Mouse (Mus musculus): Measurements from ENCODE around the gene Ccdc170. TPM values are rescaled to one million over a fixed set of nuclear protein-coding genes. Genes with fewer than 3 reads are reported as not detected.

Gene Ccdc170
- polyA plus RNA-seq, 1 experiment = not detected

GRCm38 (mm10) chr10:4531933-4532332 is 49.6 kb downstream of the Ccdc170 start:
- no peak for DNase-seq (ENCODE audit: low read depth in 1 of 2, low spot score in 2 of 2)
- TF ChIP-seq POLR2A (IDR thresholded peaks at IDR 0.05; ENCODE audit: low read depth, low read length) (no peak), CTCF (IDR thresholded peaks at IDR 0.05; ENCODE audit: extremely low read depth, insufficient read depth, insufficient read length, insufficient replicate concordance) (no peak)
- H3K36me3 ChIP-seq (ENCODE audit: control insufficient read depth, insufficient read depth, low read length) = no peaks in the 10 kb centered on the region
- no peaks in the 10 kb centered on the region for H3K4me1 ChIP-seq (ENCODE audit: control insufficient read depth, insufficient read depth, insufficient read length)
- H3K4me3 ChIP-seq (ENCODE audit: extremely low read depth, insufficient read depth, insufficient read length) = no peak overlapping the region
- no peaks in the 10 kb centered on the region for H3K27me3 ChIP-seq (ENCODE audit: control insufficient read depth, insufficient read depth, low read length)
- 80% methylated on average over 6 of the region's 6 CpGs for WGBS
- H3K27ac ChIP-seq (ENCODE audit: insufficient read depth, low read length) = no peak overlapping the region

- Histone ChIP-seq H3K36me3 (ENCODE audit: control insufficient read depth, insufficient read depth, low read length) (no peaks in the 10 kb centered on the region), H3K4me1 (ENCODE audit: control insufficient read depth, insufficient read depth, insufficient read length) (no peaks in the 10 kb centered on the region), H3K27me3 (ENCODE audit: control insufficient read depth, insufficient read depth, low read length) (no peaks in the 10 kb centered on the region), H3K4me3 (ENCODE audit: extremely low read depth, insufficient read depth, insufficient read length) (no peak overlapping the region), H3K27ac (ENCODE audit: insufficient read depth, low read length) (no peak overlapping the region)
- WGBS = 79% methylated on average over 6 of the region's 6 CpGs
- TF ChIP-seq POLR2A (IDR thresholded peaks at IDR 0.05; ENCODE audit: low read depth, low read length) (no peak), CTCF (IDR thresholded peaks at IDR 0.05; ENCODE audit: extremely low read depth, insufficient read depth, insufficient read length, insufficient replicate concordance) (no peak)
- no peak for DNase-seq (ENCODE audit: low read depth in 1 of 2, low spot score in 2 of 2)
These were observed 50.4 kb downstream of the Ccdc170 start for GRCm38 (mm10) chr10:4532731-4533130.

- DNase-seq (ENCODE audit: low read depth in 1 of 2, low spot score in 2 of 2) = no peak
- H3K4me1 ChIP-seq (ENCODE audit: control insufficient read depth, insufficient read depth, insufficient read length) = no peaks in the 10 kb centered on the region
- no peaks in the 10 kb centered on the region for H3K27me3 ChIP-seq (ENCODE audit: control insufficient read depth, insufficient read depth, low read length)
- 77% methylated on average over 11 of the region's 11 CpGs for WGBS
- H3K27ac ChIP-seq (ENCODE audit: insufficient read depth, low read length) = no peak overlapping the region
- TF ChIP-seq CTCF (IDR thresholded peaks at IDR 0.05; ENCODE audit: extremely low read depth, insufficient read depth, insufficient read length, insufficient replicate concordance) = no peak
- no peak for TF ChIP-seq POLR2A (IDR thresholded peaks at IDR 0.05; ENCODE audit: low read depth, low read length)
- H3K4me3 ChIP-seq (ENCODE audit: extremely low read depth, insufficient read depth, insufficient read length) = no peak overlapping the region
- no peaks in the 10 kb centered on the region for H3K36me3 ChIP-seq (ENCODE audit: control insufficient read depth, insufficient read depth, low read length)
These were observed 51.6 kb downstream of the Ccdc170 start for GRCm38 (mm10) chr10:4533873-4534272.

GRCm38 (mm10) chr10:4545550-4545949 is 63.2 kb downstream of the Ccdc170 start:
- H3K4me3 ChIP-seq (ENCODE audit: extremely low read depth, insufficient read depth, insufficient read length) = no peak overlapping the region
- H3K27ac ChIP-seq (ENCODE audit: insufficient read depth, low read length) = no peak overlapping the region
- TF ChIP-seq CTCF (IDR thresholded peaks at IDR 0.05; ENCODE audit: extremely low read depth, insufficient read depth, insufficient read length, insufficient replicate concordance) (no peak), POLR2A (IDR thresholded peaks at IDR 0.05; ENCODE audit: low read depth, low read length) (no peak)
- no peaks in the 10 kb centered on the region for H3K36me3 ChIP-seq (ENCODE audit: control insufficient read depth, insufficient read depth, low read length)
- 94% methylated on average over 2 of the region's 2 CpGs for WGBS
- no peaks in the 10 kb centered on the region for H3K4me1 ChIP-seq (ENCODE audit: control insufficient read depth, insufficient read depth, insufficient read length)
- H3K27me3 ChIP-seq (ENCODE audit: control insufficient read depth, insufficient read depth, low read length) = no peaks in the 10 kb centered on the region
- DNase-seq (ENCODE audit: low read depth in 1 of 2, low spot score in 2 of 2) = no peak

- no peak overlapping the region for H3K4me3 ChIP-seq (ENCODE audit: extremely low read depth, insufficient read depth, insufficient read length)
- no peaks in the 10 kb centered on the region for H3K36me3 ChIP-seq (ENCODE audit: control insufficient read depth, insufficient read depth, low read length)
- H3K4me1 ChIP-seq (ENCODE audit: control insufficient read depth, insufficient read depth, insufficient read length) = no peaks in the 10 kb centered on the region
- 79% methylated on average over 9 of the region's 9 CpGs for WGBS
- DNase-seq (ENCODE audit: low read depth in 1 of 2, low spot score in 2 of 2) = no peak
- TF ChIP-seq CTCF (IDR thresholded peaks at IDR 0.05; ENCODE audit: extremely low read depth, insufficient read depth, insufficient read length, insufficient replicate concordance) (no peak), POLR2A (IDR thresholded peaks at IDR 0.05; ENCODE audit: low read depth, low read length) (no peak)
- no peak overlapping the region for H3K27ac ChIP-seq (ENCODE audit: insufficient read depth, low read length)
- no peaks in the 10 kb centered on the region for H3K27me3 ChIP-seq (ENCODE audit: control insufficient read depth, insufficient read depth, low read length)
These were observed 71.3 kb downstream of the Ccdc170 start for GRCm38 (mm10) chr10:4553442-4554119.

GRCm38 (mm10) chr10:4556842-4557377 is 74.6 kb downstream of the Ccdc170 start:
- no peaks in the 10 kb centered on the region for H3K36me3 ChIP-seq (ENCODE audit: control insufficient read depth, insufficient read depth, low read length)
- H3K4me3 ChIP-seq (ENCODE audit: extremely low read depth, insufficient read depth, insufficient read length) = no peak overlapping the region
- no peak overlapping the region for H3K27ac ChIP-seq (ENCODE audit: insufficient read depth, low read length)
- no peak for TF ChIP-seq CTCF (IDR thresholded peaks at IDR 0.05; ENCODE audit: extremely low read depth, insufficient read depth, insufficient read length, insufficient replicate concordance)
- no peak for TF ChIP-seq POLR2A (IDR thresholded peaks at IDR 0.05; ENCODE audit: low read depth, low read length)
- WGBS = 82% methylated on average over 3 of the region's 3 CpGs
- DNase-seq (ENCODE audit: low read depth in 1 of 2, low spot score in 2 of 2) = no peak
- no peaks in the 10 kb centered on the region for H3K4me1 ChIP-seq (ENCODE audit: control insufficient read depth, insufficient read depth, insufficient read length)
- H3K27me3 ChIP-seq (ENCODE audit: control insufficient read depth, insufficient read depth, low read length) = no peaks in the 10 kb centered on the region

GRCm38 (mm10) chr10:4559132-4559531 is 76.8 kb downstream of the Ccdc170 start:
- no peak for DNase-seq (ENCODE audit: low read depth in 1 of 2, low spot score in 2 of 2)
- TF ChIP-seq CTCF (IDR thresholded peaks at IDR 0.05; ENCODE audit: extremely low read depth, insufficient read depth, insufficient read length, insufficient replicate concordance) = no peak
- TF ChIP-seq POLR2A (IDR thresholded peaks at IDR 0.05; ENCODE audit: low read depth, low read length) = no peak

More at GRCm38 (mm10) chr10:4559132-4559531, 76.8 kb downstream of the Ccdc170 start:
- no peaks in the 10 kb centered on the region for H3K4me1 ChIP-seq (ENCODE audit: control insufficient read depth, insufficient read depth, insufficient read length)
- H3K4me3 ChIP-seq (ENCODE audit: extremely low read depth, insufficient read depth, insufficient read length) = no peak overlapping the region
- WGBS = 63% methylated on average over 4 of the region's 4 CpGs
- no peaks in the 10 kb centered on the region for H3K27me3 ChIP-seq (ENCODE audit: control insufficient read depth, insufficient read depth, low read length)
- H3K36me3 ChIP-seq (ENCODE audit: control insufficient read depth, insufficient read depth, low read length) = no peaks in the 10 kb centered on the region
- no peak overlapping the region for H3K27ac ChIP-seq (ENCODE audit: insufficient read depth, low read length)
